Mouse (Mus musculus): ENCODE measurements at regions not wholly inside any gene's neighbourhood (a gene's known extent, or its start where the extent isn't known, plus 50 kb on each side); places are given as distances from the start of the nearest gene placed in this dataset.

DNA sequence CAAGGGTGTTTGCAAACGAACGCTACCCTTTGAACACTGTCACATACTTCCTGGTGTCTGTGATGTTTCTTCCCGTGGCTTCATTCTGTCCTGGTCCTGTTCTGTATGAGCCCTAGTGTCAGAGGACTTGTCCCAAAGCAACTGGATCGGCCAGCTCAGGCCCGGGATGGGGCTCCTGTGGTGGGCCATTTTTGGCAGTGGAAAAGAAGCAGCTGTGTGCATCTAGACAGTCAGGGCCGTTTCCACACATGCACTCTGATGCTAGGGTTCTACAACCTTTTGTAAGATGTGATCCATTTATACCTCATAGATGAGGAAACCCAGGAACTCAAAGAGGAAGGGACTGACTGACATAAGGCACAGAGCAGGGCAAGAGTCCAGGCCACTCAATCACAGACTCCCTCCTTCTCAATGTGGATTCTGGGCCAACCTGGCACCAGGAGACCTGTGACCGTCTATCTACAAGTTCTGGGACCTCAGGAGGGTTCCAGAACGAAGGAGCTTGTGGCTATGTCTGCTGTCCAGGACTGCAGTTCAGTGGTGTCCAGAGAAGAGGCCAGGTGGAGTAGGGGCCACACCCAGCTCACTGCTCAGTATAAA is 155.2 kb downstream of the Trim29 start:
- no peak for DNase-seq (ENCODE audit: low spot score in 2 of 2)

DNA sequence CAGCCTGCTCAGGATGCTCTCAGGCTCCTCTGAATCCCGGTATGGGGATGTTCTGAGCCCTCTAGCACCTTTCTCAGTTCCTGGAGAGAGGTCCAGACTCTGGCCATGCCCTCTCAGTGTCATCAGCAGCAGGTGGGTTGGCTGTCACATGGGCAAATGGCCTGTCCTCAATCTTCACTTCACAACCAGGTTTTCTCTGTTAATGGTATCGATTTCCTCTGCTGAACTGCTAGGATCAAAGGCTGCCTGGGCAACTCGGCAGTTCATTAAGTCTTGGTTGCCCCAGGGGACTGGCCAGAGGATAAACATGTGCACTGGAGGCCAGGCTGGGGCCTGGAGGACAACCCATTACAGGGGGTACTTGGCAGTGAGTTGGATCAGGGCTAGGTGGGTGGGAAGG is 156.2 kb downstream of the Trim29 start:
- DNase-seq (ENCODE audit: low spot score in 2 of 2), result no peak

DNA sequence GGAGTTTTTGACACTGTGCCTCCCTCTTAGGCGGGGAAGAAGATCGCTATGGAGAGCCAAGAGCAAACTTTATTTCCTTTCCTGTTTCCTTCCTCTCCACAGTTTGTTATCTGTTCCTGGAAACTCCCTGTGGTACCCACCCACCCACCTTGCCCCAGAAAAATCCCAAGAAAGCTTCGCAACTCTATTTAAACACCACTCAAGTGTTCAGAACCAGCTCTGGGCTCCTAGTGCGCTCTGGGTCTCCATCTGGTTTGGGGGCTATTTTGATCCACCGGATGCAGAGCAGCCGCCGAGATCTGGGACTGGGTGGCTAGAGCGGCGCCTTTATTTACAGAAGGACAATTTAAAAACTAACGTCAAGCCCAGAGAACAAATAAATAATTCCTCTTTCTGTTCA is 158.6 kb downstream of the Trim29 start:
- no peak for DNase-seq (ENCODE audit: low spot score in 2 of 2)

DNA sequence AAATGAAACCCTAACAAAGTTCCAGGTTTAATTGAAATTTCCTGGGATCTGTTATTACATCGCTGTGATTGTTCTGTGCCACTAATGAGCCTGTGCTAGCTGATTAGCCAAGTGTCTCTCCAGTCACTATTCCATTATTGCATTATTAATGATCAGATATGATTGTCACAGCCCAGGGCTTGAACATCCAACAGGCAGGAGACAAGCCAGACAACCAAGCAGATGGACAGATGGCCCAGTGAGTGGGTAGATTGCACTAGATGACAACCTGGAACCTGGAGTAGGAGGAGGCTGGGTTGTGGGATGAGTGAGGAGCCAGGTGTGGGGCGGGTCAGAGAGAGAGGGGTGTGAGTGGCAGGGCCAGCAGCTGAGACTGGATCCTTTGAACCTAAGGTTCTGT is 161.6 kb downstream of the Trim29 start:
- DNase-seq (ENCODE audit: low spot score in 2 of 2), result no peak

DNA sequence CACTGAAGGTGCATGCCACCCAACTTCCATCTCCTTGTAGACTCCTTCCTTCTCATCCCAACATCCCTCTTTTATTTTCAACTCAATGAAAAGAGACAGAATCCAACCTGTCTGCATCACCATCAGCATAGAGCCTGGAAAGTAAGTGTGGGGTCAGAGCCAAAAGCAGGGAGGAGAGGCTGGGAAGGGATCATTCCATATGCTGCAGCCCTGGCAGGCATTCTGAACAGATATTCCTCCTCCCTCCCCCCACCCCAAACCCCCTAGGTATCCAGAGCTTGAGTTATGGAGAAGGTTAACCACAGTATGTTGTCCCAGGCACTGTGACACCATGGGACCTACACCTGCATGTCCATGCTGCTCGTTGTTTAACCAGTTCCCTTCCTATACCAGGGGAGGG is 162.5 kb downstream of the Trim29 start:
- DNase-seq (ENCODE audit: low spot score in 2 of 2), result no peak

DNA sequence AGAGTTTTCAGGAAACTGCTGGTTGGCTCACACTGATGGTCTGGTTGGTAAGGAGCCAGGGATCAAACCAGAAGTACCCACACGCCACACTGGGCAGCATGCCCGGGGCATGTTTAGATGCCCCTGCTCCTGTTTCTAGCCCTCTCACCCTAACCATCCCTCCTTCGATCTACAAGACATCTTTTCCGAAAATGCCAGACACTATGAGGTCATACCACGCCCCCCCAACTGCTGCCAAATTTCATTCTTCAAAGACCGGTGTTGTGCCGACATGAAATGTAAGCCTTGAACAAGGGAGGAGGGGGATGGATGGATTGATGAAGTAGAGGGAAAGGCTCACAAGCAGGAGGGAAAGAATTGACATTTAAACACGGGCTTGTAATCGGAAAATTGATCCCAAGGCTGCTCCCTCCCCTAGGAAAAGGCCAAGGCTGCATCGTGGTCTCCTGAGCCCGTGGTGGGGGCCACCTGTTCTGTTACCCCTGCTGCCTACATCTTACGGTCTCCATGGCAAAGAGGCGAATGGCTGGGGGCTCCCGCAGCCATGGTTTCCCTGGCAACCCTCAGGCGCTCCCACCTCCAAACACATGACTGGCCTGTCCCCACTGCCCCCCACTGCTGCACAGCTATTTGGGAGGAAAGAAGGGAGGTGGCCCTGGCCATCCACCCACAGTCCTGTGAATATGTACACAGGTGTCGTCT is 163.1 kb downstream of the Trim29 start:
- DNase-seq (ENCODE audit: low spot score in 2 of 2), result no peak

DNA sequence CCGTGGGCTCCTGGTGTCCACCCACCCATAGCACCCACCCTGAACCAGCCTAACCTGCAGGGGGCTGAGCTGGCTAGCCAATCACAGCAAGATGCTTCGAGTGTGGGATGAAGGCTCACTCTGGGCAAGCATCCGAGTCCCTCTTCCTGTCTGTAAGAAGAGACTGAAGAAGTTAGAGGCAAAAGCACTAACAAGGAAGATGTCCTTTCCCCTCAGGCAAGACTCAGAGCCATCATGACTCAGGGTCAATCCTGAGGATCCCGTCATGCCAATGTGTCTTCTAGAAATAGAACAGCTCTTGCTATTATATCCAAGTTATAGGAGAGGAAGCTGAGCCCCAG is 163.6 kb downstream of the Trim29 start:
- no peak for DNase-seq (ENCODE audit: low spot score in 2 of 2)

DNA sequence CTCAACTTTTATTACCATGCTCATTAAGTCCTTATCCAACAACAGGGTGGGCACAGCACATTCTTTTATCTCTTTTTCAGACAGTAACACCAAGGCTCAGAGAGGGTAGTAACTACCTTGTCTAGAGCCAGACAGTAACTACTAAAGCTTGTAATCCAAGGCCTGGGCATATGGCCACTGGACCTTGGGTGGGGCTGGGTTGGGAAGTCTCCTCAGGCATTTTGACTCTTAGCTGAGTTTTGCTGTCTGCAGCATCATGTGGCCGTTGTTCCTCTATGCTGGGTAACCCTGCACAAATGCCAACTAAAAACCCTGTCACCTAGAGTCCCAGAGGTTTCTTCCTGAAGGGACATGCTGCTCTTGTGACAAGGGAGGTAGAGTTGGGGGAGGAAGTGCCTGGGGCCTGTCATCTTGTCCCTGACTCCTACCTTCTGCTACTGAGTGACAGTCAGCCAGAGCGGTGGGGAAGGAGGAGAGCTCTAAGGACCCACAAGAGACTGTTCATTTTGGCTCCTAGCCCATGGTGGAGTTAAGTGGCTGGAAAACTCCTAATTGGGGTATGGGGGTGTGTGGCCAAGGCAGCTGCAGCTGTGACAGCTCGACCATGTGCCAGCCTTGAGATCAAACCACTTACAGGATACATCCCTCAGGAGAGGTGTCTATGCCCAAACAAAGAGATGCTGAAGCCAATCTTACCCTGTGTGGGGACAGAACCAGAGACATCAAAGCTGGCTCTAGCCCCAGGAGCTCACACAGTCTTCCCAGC is 170.4 kb downstream of the Trim29 start:
- DNase-seq (ENCODE audit: low spot score in 2 of 2), result no peak

DNA sequence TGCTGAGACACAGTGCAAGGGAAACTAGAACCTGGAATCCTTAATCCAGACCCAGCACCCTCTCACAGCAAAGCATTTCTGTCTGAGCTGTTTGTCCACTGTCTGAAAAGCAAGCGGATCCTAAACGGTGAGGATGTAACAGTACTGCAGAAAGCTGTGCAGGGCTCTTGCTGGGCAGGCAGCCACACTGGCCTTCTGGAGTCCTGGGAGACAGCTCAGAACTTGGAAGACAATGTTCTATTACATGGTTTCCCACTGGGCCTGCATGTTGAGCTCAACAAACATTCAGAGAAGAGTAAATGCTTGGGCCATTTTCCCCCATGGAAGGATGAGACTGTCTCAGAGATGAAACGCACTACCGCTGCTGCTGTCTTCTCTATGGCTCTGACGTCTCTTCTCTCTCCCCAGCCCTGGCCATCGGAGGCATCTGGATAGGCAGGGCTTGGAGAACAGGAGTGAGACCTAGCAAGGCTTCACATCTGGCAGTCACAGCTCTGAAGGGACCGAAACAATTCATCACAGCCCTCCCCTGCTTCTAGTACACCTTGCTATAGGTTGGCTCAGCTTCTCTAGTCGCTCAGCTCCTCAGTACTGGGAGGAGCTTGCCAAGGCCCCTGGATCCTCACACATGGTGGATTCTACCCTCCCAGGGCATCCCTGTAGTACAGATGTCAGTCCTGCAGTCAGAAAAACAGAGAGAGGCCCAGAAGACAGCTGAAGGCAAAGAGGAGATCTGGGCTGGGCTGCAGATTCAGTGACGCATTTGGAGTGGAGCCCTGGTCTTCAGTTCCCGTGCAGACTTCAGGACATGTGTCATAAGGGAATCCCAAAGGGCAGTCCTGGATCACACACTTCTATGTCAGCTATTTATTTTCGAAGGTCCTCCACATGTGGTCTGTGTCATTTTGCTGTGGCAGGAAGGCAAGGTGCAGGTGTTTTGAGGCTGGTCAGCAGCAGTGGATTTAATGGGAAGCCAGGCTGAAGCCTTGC is 171.7 kb downstream of the Trim29 start:
- peak; percentile 51 to 78 for DNase-seq (ENCODE audit: low spot score in 2 of 2)

DNA sequence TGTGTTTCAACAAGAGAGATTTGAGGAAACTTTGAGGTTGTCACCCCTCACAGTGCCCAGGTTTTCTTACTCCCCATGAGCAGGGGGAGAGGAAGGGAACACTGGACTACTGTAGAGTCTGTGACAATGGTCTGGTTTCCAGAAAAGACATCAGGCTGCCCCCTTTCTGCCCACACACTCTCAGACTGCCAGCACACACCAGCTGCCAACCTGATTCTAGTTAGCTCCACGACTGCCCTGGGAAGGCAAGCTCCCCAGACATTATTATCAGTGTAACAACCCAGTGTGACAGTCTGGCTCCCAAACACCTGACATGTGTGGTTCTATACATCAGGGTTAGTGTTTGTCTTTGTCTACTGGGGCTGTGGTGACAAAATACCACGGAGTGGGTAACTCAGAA is 172.5 kb downstream of the Trim29 start:
- peak; percentile 61 for DNase-seq (ENCODE audit: low spot score in 2 of 2)

DNA sequence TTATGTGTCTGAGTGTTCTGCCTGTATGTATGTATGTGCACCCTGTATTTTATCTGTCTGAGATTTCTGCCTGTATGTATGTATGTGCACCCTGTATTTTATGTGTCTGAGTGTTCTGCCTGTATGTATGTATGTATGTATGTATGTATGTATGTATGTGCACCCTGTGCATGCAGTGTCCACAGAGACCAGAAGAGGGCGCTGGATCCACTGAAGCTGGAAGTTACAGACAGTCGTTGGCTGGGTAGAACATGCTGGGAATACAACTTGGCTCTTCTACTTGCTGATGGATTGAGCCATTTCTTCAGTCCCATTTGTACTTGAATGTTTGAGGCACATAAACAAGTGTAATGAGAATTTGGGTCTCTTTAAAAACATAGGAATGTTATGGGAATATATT is 173.3 kb downstream of the Trim29 start:
- no peak for DNase-seq (ENCODE audit: low spot score in 2 of 2)

DNA sequence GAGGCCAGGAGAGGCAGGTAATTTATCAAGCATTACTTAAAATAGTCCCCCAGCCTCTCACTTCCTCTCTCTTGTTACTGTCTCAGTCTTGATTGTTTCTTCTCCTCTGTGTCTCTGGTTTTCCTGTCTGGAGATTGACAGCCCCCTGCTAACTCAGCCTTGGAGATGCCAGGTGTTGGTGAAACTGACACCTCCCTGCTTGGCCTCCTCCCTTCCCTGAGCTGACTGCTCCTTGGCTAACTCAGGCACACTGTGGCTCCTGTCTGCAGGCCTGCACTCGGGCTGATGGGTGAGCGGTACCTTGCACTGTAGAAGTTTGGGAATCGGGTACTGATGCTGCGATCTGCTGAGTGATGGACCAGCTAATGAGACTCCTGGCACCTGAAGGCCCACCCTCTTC is 176.1 kb downstream of the Trim29 start:
- no peak for DNase-seq (ENCODE audit: low spot score in 2 of 2)

DNA sequence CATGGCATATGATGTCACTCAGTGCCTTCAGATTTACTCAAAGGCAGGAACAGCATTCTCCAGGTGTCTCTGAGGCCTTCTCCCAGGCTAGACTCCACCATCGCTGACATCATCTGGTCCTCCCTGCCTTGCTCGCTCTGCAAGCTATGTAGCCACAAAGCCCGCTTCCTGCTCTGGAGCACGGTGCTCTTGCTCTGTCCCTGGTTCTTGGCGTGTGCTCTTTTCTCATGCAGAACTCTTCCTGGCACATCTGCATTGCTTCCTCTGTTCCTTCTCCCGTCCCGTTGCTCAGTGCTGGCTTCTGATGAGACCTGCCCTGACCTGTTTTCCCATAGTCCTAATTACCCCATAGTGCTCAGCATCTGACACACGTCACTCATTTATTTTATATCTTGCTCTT is 178.6 kb downstream of the Trim29 start:
- no peak for DNase-seq (ENCODE audit: low spot score in 2 of 2)

DNA sequence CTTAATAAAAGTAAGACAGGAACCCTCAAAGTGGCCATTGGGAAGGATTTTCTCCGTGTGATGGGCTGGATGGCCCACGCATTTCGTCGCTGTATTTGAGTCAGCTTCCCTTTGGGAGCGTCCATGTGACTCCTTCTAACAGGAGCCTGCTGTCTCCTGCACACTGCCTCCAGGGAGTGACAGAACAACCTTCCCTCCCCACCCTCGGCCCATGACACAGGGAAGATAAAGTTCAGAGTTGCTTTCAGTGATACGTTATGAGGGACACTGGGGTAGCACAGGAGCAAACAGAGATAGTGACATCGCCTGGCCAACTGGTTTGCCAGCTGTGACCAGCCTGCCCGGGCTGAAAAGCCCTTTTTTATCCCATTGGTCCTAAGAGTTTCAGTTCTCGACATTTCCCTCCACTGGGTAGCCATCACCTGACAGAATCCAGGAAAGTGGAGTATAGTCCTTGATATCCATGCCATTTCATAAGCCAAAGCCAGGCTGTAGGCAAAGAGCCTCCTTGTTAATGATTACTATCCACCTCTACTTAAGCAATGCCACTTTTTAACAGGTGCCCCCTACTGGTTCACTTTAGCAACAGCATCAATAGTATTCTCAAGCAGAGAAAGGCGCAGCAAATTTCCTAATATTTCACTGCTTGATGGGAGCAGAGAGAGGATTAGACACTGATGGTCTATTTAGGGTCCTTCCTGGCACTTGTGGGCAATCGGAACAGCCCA is 180.5 kb downstream of the Trim29 start:
- peak in 1 of 2 experiments; percentile 77 for DNase-seq (ENCODE audit: low spot score in 2 of 2)

DNA sequence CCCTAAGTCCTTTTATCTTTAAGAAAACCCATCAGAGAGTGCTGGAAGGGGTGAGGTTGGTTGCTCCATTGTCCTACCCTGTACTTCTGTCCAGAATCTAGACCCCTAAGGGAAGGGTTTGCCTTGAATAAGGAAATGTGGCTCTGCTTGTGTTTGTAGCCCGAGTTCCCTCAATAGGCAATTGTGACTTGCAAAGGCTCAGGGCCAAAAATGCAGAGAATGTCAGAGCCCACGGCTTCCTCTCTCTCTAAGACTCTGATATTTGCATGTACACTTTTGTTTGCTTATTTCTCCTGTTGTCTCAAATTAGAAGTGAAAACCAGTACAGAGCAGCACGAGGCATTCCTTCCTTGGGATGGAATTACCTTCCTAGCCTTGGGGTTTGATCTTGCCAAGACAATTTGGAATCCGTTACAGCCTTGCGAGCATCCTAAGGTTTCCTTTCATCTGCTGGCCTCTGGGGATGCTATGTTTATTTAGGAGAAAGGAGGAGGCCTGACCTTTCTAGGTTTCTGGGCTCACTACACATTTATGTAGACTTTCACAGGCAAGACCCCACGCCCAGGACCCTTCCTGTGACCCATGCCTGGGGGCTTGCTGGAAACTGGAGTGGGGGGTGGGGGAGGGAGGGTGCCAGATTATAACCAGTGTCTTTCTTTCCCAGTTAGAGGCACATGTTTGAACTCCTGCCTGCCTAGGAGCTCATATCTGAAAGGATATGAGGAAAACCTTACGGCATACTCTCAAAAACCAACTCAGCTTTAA is 181.8 kb downstream of the Trim29 start:
- DNase-seq (ENCODE audit: low spot score in 2 of 2), result no peak

DNA sequence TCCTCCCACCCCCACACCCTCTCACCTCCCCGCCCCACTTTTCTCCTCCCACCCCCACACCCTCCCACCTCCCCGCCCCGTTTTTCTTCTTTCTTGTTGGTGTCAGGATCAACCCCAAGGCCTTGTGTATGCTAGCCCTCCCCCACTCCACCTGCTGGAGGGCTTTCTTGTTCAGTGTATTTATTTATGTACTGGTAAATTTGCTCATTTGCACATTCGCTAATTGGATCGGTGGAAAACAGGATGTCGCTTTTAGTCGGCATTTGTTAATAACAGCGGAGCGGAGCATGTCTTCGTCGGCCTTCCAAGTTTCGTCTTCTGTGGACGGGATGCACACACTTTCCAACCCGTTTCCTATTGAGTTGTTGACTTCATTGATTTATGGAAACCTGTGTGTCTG is 187.9 kb downstream of the Trim29 start:
- no peak for DNase-seq (ENCODE audit: low spot score in 2 of 2)

DNA sequence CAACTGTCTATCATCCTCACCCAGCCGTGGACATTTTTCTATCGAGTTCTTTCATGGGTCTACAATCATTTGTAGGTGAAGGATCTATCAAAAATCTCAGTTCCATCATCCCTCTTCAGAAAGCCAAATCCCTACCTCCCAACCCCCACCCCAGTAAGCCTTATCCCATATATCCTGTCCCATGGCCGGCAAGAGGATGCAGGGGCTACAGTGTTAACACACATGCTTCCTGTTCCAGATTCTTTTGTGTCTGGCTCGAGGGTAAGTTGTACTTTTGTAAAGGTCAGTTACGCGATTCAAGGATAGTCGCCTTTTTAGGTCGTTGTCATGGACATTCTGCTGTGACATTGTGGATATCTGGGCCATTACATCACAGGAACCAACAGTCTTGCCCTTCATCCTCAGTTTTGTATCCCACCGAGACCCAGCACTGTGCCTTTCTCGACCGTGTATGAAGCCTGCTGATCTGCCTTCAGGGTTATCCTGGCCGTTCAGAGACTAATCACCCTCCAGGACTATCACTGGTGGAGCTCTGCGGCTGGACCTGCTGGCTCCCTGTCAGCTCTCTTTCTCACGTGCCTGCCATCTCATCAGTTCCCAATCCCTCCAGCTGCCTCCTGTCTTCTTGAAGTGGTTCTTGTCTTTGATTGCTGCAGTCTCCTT is 193.8 kb downstream of the Trim29 start:
- DNase-seq (ENCODE audit: low spot score in 2 of 2), result no peak

DNA sequence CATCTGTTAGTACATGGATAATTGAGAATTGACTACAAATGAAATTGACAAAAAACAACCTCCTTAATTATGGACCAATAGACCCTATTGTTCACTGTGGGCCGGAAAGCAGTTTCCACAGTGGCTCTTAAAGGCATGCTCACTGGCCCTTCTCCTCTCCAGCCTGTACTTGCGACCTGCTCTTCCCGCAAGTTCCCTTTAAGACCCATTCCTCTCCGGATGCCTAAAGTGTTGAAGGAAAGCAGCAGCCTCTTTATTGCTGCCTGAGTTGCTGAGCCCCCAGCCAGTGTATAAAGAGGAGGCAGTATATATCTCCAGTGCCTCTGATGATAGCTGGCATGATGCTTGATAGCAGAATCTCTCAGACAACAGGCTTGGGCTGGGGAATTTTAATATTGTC is 195.2 kb downstream of the Trim29 start:
- no peak for DNase-seq (ENCODE audit: low spot score in 2 of 2)

DNA sequence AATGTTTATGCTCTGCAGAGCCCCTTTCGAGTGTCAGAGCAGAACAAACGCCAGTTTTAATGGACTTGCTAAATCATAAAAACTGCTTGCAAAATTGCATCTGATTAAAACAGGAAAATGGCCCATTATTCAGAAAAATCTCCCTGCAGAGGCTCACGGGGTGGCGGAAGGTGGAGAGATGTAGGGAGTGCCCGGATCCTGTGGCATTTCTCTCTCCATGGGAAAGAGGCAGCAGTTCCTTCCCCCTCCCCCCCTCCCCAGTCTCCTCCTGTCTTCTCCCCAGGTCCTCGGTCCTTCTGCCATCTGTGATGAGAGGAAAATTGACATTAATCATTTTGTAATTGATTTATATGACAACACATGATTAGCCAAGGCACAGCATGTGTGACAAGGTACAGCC is 195.6 kb downstream of the Trim29 start:
- no peak for DNase-seq (ENCODE audit: low spot score in 2 of 2)

DNA sequence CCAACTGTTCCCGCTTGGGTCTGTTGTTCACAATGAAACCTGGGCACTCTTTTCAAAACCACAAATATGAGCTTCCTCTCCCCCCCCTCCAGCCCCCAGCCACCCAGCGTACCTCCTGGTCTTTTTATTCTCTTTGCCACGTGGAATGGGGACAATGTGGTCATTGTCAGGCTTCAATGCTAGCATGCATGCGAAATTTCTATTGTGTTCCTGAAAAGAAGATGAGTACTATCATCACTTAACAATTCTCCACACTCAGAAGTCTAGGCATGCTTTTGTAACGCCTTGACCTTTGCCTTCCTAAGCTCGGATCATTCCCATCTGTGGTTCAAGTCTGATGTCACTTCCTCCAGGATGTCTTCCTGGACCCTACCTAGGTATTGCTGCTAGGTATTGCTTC is 202.2 kb downstream of the Trim29 start:
- DNase-seq (ENCODE audit: low spot score in 2 of 2), result no peak

All from layer of hippocampus, adult 18-20 months (tissue).